Mouse (Mus musculus): ENCODE data around the gene Aktip. TPM values are rescaled to one million over a fixed set of nuclear protein-coding genes. Genes with fewer than 3 reads are reported as not detected.

Gene Aktip
- 147 and 206 TPM in 2 replicates for polyA plus RNA-seq (2021; fragmentation: Nextera tagmentation)
- long read RNA-seq, experiment 1, transcript Aktip-202 (11 exons, 2,200 nt), result minor isoform, 28 of 1,412 reads
- long read RNA-seq, experiment 1, transcript Aktip-201 (10 exons, 1,171 nt), result minor isoform, 293 of 1,412 reads
- long read RNA-seq, experiment 1, transcript Aktip-205 (10 exons, 2,079 nt), result major isoform, 706 of 1,412 reads
- long read RNA-seq, experiment 1, partial matches to known transcripts, result 27 of 1,412 reads
- long read RNA-seq, experiment 1, other reads (novel, unspliced or antisense), result 358 of 1,412 reads
- long read RNA-seq, experiment 2, transcript Aktip-202 (11 exons, 2,200 nt), result minor isoform, 5 of 218 reads
- long read RNA-seq, experiment 2, transcript Aktip-205 (10 exons, 2,079 nt), result major isoform, 91 of 218 reads
- long read RNA-seq, experiment 2, transcript Aktip-201 (10 exons, 1,171 nt), result minor isoform, 35 of 218 reads
- long read RNA-seq, experiment 2, partial matches to known transcripts, result 14 of 218 reads
- long read RNA-seq, experiment 2, other reads (novel, unspliced or antisense), result 73 of 218 reads

GRCm38 (mm10) chr8:91199876-91200275, at the start of gene Aktip:
Gene Aktip (minus strand): TSS chr8:91199976.

GRCm38 (mm10) chr8:91069834-91070233, 129.9 kb downstream of the Aktip start, which contains the start of gene Rbl2:
Gene Rbl2 (plus strand): TSS chr8:91070057.

Other genes starting within 250 kb of the Aktip start
- 10.6 and 12.1 TPM in 2 replicates for gene Rbl2, start 129.9 kb downstream of the Aktip start, polyA plus RNA-seq (2021; fragmentation: Nextera tagmentation)
- gene Rpgrip1l, start 113.3 kb upstream of the Aktip start, polyA plus RNA-seq (2021; fragmentation: Nextera tagmentation), result 18.4 and 36.1 TPM in 2 replicates
- 22.7 and 46.5 TPM in 2 replicates for gene Fto, start 113.5 kb upstream of the Aktip start, polyA plus RNA-seq (2021; fragmentation: Nextera tagmentation)

Measured in left cerebral cortex, adult 6 months (tissue).